Mouse (Mus musculus) lung, postnatal 0 days (tissue): ENCODE results near the gene Arhgap10. TPM values are rescaled to one million over a fixed set of nuclear protein-coding genes. Genes with fewer than 3 reads are reported as not detected.
A peak's percentile ranks its signal among the peaks of the same experiment; 100 is the strongest.

Source experiments
- ATAC-seq: fragments of 200-750 bp; cut with Nextera tagmentation; 2 replicates; pipeline ENCODE4 v1.8.0; 2017; ENCODE audit warnings: moderate library complexity
- DNase-seq: peaks from one replicate; pipeline ENCODE4 v3.0.0-alpha.2; 2016; ENCODE audit warnings: low spot score
- H3K27ac ChIP-seq: fragments of 300-500 bp; sonication (generic); 2 replicates; pipeline ENCODE4 v1.5.1; 2014; ENCODE audit warnings: antibody characterized with exemption, mild to moderate bottlenecking, low read length, mixed read lengths
- H3K27me3 ChIP-seq: fragments of 300-500 bp; sonication (generic); replicated peaks from 2 replicates; pipeline ENCODE4 v1.6.1; 2014; ENCODE audit warnings: low read length, mixed read lengths; ENCODE audit not compliant: insufficient read depth
- H3K36me3 ChIP-seq: fragments of 300-500 bp; sonication (generic); 2 replicates; pipeline ENCODE4 v1.6.1; 2014; ENCODE audit warnings: low read length, mixed read lengths; ENCODE audit not compliant: insufficient read depth
- H3K4me1 ChIP-seq: fragments of 300-500 bp; sonication (generic); 2 replicates; pipeline ENCODE4 v1.6.1; 2014; ENCODE audit warnings: antibody characterized with exemption, low read depth, low read length, mixed read lengths; ENCODE audit not compliant: insufficient read depth
- H3K4me2 ChIP-seq: fragments of 300-500 bp; sonication (generic); replicated peaks from 2 replicates; pipeline ENCODE4 v1.6.1; 2014; ENCODE audit warnings: low read depth, mild to moderate bottlenecking, low read length, moderate library complexity, mixed read lengths
- H3K4me3 ChIP-seq: fragments of 300-500 bp; sonication (generic); 2 replicates; pipeline ENCODE4 v1.5.1; 2014; ENCODE audit warnings: low read depth, low read length
- H3K9ac ChIP-seq: fragments of 300-500 bp; sonication (generic); replicated peaks from 2 replicates; pipeline ENCODE4 v1.6.1; 2014; ENCODE audit warnings: low read depth, mild to moderate bottlenecking
- H3K9me3 ChIP-seq: fragments of 300-500 bp; sonication (generic); 2 replicates; pipeline ENCODE4 v1.6.1; 2016; ENCODE audit warnings: low read length, mixed read lengths
- CTCF ChIP-seq: IDR thresholded peaks from 2 replicates; pipeline ENCODE4 v1.5.1; 2016; ENCODE audit warnings: antibody characterized with exemption, mild to moderate bottlenecking
- EP300 ChIP-seq: IDR thresholded peaks from 2 replicates; pipeline ENCODE4 v1.6.1; 2016; ENCODE audit warnings: antibody characterized with exemption, mild to moderate bottlenecking, control low read depth
- WGBS: fragments of 180-500 bp; shearing (Covaris S2); extraction: QIAGEN DNeasy Blood & Tissue Kit; methylation state at CpG from one replicate; pipeline ENCODE4 v1.1.7; 2014; 5-methylcytosine and 5-hydroxymethylcytosine counted together
- polyA plus RNA-seq: library from polyadenylated mRNA; unstranded; fragments of >200 nt; fragmentation: Nextera tagmentation; extraction: Ambion mirVana; gene quantifications from 2 replicates; pipeline ENCODE4 v1.2.1, GENCODE M21; 2015

The Arhgap10 gene
- polyA plus RNA-seq, 1 experiment from 2014 or later: 15.9 TPM

DNA sequence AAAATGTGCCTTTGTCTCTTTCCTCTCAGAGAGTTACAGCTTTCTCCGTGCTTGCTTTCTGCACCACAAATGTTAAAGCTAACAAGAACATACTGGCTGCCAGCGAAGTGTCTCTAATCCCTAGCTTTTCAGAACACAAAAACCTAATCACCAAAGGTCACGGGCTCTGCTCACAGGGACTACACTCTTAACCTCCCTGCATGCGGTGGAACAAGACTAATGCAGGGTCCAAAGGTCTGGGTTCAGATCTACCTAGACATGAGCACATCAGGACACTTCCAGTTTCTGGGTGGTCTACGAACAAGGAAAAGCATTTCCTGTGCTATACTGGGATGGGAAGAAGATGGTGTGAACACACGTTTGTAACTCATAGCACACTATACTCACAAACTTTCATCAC, 151.8 kb downstream of the Arhgap10 start:
- no peak for ATAC-seq
- Histone ChIP-seq H3K9ac (no peak overlapping the region), H3K27me3 (no peaks in the 10 kb centered on the region), H3K4me1 (no peaks in the 10 kb centered on the region), H3K9me3 (no peaks in the 10 kb centered on the region), H3K4me3 (no peak overlapping the region), H3K36me3 (no peaks in the 10 kb centered on the region), H3K27ac (no peak overlapping the region), H3K4me2 (no peak overlapping the region)
- no peak for DNase-seq
- no peak for TF ChIP-seq CTCF
- no peak for TF ChIP-seq EP300
- 84% methylated on average over 6 of the region's 6 CpGs for WGBS

DNA sequence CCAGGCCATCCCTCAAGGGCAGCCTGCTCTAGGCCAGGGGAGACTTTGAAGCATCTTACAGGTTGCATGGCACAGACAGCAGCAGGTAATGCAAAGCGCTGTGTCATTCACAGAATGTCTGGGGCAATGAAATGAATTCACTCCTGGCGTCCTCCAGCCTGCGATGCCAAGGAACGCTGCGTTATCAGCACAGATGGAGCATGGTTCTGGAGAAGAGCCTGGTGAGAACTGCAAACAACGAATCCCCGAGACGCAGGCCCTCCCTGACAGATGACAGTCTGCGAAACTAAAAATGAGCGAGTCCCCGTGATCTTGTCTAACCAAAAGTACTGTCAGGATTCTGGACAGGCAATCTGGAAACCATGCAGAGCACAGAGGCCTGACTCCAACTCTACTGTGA, 153.3 kb downstream of the Arhgap10 start:
- no peak overlapping the region for H3K4me3 ChIP-seq
- no peak for TF ChIP-seq CTCF
- TF ChIP-seq EP300: no peak
- WGBS: 91% methylated on average over 11 of the region's 11 CpGs
- ATAC-seq (no peak), DNase-seq (no peak)
- H3K9me3 ChIP-seq: no peaks in the 10 kb centered on the region
- no peak overlapping the region for H3K9ac ChIP-seq
- H3K4me1 ChIP-seq: no peaks in the 10 kb centered on the region
- no peaks in the 10 kb centered on the region for H3K27me3 ChIP-seq
- no peak overlapping the region for H3K4me2 ChIP-seq
- no peak overlapping the region for H3K27ac ChIP-seq
- no peaks in the 10 kb centered on the region for H3K36me3 ChIP-seq

DNA sequence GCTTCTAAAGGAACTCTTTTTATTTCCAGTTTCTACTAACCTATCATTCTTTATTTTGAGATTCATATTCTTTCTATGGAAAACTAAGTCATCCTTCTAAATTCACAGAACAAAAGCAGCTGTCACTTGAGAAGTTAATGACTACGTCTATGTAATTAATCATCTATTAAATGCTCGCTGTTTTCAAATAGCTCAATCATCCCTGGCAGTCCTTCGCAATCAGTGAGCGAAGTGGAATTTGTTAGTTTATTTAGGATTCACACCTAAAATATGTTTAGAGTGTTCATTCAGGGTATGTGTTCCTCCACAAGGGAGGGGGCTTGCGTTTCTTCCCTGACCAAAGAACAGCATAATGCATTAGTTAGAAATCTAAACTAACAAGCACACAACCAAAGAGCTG, 156.9 kb downstream of the Arhgap10 start:
- no peak for ATAC-seq
- WGBS: 75% methylated on average over 5 of the region's 5 CpGs

DNA sequence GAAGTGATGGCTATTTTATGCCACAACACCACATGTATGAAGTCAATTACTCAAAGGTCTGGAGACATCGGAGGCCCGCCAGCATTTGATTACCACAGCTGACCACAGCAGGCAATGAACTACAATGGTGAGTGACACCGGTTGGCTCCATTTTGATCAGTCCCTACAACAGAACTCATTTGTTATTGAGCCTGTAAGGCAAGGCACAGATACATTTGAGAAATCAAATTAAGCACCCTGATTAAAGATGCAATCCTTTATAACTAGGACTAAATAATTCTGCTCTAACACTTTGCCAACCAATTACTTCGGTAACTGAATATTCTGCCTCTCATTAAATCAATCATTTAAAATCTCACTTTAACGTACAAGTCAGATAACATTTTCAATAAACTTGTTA, 157.3 kb downstream of the Arhgap10 start:
- H3K27me3 ChIP-seq: no peaks in the 10 kb centered on the region
- no peaks in the 10 kb centered on the region for H3K4me1 ChIP-seq
- 86% methylated on average over 5 of the region's 5 CpGs for WGBS
- H3K9ac ChIP-seq: no peak overlapping the region
- H3K4me2 ChIP-seq: no peak overlapping the region
- no peak overlapping the region for H3K4me3 ChIP-seq
- no peak for DNase-seq
- H3K36me3 ChIP-seq: no peaks in the 10 kb centered on the region
- no peaks in the 10 kb centered on the region for H3K9me3 ChIP-seq
- no peak overlapping the region for H3K27ac ChIP-seq
- TF ChIP-seq EP300 (no peak), CTCF (no peak)
- no peak for ATAC-seq

More for the DNA sequence above, 156.9 kb downstream of the Arhgap10 start:
- no peak for DNase-seq
- Histone ChIP-seq H3K9ac (no peak overlapping the region), H3K27ac (no peak overlapping the region), H3K4me1 (no peaks in the 10 kb centered on the region), H3K4me2 (no peak overlapping the region), H3K9me3 (no peaks in the 10 kb centered on the region), H3K27me3 (no peaks in the 10 kb centered on the region), H3K36me3 (no peaks in the 10 kb centered on the region), H3K4me3 (no peak overlapping the region)
- no peak for TF ChIP-seq CTCF
- TF ChIP-seq EP300: no peak

DNA sequence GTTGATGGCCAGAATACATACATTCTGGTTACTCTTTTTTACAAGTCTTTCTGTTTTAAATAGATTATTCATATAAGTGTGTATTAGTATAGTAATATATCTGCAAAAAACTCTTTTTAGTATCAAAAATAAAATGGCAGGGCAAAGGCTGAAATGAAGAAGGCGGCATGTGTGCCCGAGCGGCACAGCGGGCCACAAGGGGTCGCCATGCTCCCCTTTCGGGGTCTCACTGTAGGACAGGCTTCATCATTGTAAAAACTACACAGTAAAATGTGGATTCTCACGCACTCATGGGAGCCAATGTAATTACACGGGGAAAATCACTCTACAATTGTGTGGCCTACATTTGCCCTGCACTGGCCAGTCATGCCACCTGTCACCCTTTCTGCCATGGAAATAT, 160.6 kb downstream of the Arhgap10 start:
- Histone ChIP-seq H3K4me2 (no peak overlapping the region), H3K36me3 (no peaks in the 10 kb centered on the region), H3K27me3 (no peaks in the 10 kb centered on the region), H3K4me1 (no peaks in the 10 kb centered on the region), H3K9me3 (no peaks in the 10 kb centered on the region), H3K9ac (no peak overlapping the region), H3K27ac (no peak overlapping the region), H3K4me3 (no peak overlapping the region)
- WGBS: 83% methylated on average over 8 of the region's 8 CpGs
- ATAC-seq: no peak
- TF ChIP-seq CTCF (0 out of 2 replicates have a peak, but pooled peaks have one; percentile 11), EP300 (no peak)
- DNase-seq: no peak

DNA sequence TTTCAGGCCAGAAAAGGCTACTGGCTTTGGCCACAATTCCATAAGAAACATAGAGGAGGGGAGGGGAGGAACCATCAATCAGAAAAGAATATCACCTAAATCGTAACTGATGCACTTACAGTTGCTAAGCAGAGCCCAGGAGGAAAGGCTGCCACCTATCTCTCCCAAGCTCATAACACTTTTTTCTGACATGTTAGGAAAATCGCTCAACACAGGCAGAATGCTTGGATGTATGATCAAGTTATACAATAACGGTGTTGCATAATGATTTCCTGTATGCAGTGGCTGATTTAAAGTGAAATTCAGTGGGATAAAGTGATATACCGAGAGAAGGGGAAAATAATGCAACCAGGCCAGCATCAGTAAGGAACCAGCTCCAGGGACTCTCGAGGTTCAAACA, 162.4 kb downstream of the Arhgap10 start:
- no peak for ATAC-seq
- Histone ChIP-seq H3K27ac (no peak overlapping the region), H3K27me3 (no peaks in the 10 kb centered on the region), H3K36me3 (no peaks in the 10 kb centered on the region), H3K4me1 (no peaks in the 10 kb centered on the region), H3K9ac (no peak overlapping the region), H3K9me3 (no peaks in the 10 kb centered on the region), H3K4me3 (no peak overlapping the region), H3K4me2 (no peak overlapping the region)
- TF ChIP-seq CTCF (no peak), EP300 (no peak)
- 77% methylated on average over 5 of the region's 5 CpGs for WGBS
- DNase-seq: no peak

DNA sequence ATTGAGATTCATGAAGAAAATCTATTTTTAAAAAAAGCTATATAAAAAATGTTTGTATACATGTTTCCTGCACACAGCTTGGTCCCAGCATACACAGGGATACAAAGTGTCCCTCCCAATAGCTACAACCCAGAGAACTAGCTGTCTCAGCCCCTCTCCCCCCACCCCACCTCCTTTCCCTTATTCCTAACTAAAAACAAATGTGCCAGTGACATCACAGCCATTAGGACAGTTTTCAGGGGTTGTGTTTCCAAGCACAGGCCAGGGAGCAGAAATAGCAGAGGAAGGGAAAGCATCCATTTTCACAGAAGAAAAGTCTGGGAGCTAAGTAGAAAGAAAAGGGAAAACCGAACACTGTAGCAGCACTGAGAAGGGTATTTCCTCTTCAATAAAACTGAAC, 163.6 kb downstream of the Arhgap10 start:
- ATAC-seq (no peak), DNase-seq (no peak)
- Histone ChIP-seq H3K4me1 (no peaks in the 10 kb centered on the region), H3K27ac (no peak overlapping the region), H3K9ac (no peak overlapping the region), H3K9me3 (no peaks in the 10 kb centered on the region), H3K27me3 (no peaks in the 10 kb centered on the region), H3K36me3 (no peaks in the 10 kb centered on the region), H3K4me2 (no peak overlapping the region), H3K4me3 (no peak overlapping the region)
- no peak for TF ChIP-seq CTCF
- TF ChIP-seq EP300: no peak
- 89% methylated on average over 1 of the region's 1 CpGs for WGBS
